Mouse (Mus musculus) right cerebral cortex, postnatal 25 days (tissue): ENCODE results near the gene Reps1.

Experiments
- DNase-seq: peaks from one replicate; pipeline ENCODE4 v3.0.0; 2022

The Reps1 gene

DNA sequence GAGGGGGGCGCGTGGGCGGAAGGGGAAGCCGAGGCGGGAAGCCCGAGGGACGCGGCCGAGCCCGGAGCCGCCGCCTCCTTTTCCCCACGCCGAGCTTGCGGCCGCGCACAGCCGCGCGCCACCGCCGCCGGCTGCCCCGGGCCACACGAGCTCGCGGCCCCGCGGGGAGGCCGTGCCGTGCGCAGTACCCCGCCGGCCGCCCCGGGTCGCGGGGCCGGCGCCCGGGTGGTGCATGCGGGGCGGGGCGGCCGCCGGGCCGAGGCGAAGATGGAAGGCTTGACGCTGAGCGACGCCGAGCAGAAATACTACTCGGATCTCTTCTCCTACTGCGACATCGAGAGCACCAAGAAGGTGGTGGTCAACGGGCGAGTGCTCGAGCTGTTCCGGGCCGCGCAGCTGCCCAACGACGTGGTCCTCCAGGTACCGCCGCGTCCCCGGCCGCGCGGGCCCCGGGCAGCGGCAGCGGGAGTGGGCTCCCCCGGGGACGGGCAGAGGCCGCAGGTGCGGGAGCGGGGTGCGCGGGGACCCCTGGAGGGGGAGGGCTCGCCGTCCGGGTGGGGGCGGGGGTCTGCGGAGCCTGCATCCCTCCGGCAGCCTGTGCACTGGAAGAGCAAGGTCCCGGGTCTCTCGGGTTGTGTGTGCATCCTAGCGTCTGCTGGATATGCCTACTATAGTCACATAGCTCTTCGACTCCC lies at the start of gene Reps1:
Gene Reps1, plus strand, starts transcription at position 166 of the 695 bp plus-strand sequence.
- peak; percentile 48 for DNase-seq

DNA sequence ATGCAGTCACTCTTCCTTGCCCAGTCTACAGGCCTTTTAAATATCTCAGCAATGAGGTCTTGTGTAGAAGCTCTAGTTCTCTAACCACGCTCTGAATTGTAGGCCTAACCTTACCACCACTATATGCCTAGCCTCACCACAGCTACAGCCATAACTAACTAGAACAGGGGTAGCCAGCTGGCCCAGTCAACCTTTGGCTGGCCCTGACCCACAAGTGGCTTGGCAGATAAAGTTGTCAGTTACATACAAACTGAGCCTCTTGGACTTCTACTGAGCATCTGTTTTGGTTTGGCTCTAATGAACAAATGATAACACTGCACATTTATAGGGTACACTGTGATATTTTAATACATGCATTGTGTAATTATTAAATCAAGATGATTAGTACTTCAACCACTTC lies 48.9 kb upstream of the Reps1 start:
- DNase-seq = no peak

DNA sequence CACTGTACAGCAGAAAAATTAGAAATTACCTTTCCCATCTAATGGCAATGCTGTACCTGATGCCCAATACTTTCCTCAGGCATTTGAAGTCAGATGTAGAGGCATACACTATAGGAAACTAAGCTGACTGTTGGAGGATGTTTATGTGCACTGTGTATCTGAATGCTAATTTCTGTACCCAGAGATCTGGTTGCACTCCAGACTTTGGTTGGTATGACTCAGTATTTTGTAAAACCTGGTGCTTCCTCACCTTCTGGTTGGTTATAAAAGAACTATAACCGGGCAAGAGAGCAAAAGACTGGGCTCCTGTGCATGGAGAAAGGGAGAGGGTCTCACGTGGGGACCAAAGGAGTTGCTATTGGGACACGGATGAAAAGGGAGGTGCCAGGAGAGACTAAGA lies 48.4 kb upstream of the Reps1 start:
- DNase-seq = no peak

DNA sequence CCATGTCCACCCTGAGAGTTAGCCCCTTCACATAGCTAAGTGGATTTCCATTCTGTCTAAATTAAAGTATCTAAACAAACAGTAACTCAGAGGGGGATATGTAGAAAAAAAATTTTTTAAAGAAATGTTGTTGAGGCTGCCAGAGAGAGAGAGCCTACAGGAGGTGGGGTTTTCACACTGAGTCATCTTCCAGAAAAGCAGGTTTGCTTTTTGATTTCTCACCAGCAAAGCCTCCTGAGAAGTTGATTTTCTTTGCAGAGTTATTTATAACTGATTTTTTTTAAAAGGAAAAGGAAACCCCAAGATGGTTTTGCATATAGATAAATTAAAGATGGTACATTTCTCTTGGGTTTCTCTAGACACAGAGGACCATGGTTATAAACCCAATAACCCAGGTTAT lies 47.5 kb upstream of the Reps1 start:
- no peak for DNase-seq

DNA sequence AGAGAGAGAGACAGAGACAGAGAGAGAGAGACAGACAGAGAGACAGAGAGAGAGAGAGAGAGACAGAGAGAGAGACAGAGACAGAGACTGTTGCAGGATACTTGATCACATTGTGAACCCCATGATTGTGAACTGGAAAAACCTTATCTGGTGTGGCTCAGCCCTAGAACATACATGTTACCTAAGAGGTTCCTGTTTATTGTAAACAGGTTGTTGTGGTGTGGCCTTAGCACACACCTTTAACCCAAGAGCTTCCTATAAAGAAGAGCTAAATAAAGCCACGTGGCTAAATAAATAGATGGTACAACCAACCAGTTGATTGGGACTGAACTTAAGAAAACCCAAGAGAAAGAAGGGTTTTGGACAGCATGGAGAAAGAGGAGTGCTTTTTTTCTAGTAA lies 45.9 kb upstream of the Reps1 start:
- DNase-seq = no peak

DNA sequence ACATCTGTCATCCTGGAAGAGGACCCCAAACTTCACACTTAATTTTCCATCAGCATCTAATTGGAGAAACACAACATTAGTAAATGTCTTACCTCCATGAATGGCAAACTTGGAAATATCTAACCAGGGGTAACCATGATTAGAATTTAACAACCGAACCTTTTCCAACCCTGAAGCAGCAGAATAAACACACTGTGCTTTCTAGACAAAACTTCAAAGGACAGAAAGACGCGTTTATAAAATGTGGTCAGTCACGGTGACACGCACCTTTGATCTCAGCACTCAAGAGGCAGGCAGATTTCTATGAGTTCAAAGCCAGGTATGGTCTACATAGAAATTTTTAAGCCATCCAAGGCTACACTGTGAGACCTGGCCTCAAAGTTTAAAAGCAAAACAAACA lies 43.9 kb upstream of the Reps1 start:
- no peak for DNase-seq

DNA sequence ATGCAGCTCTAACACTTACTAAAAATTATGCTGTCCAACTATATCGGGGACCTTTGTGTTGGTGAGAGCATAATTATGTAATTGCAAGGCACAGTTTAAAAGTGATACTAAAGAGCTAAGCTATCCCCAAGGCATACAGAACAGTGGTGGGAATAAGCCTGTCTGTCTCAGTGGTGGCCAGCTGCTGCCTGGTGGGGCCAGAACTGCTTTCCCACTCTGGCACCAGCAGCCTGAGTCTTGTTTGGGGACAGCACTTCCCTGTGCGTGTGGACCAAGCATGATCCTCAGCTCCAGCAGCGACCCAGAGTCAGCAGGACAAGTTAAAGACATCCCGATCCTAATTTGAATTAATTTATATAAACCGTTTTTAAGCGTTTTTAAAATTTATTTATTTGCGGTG lies 35.2 kb upstream of the Reps1 start:
- no peak for DNase-seq

DNA sequence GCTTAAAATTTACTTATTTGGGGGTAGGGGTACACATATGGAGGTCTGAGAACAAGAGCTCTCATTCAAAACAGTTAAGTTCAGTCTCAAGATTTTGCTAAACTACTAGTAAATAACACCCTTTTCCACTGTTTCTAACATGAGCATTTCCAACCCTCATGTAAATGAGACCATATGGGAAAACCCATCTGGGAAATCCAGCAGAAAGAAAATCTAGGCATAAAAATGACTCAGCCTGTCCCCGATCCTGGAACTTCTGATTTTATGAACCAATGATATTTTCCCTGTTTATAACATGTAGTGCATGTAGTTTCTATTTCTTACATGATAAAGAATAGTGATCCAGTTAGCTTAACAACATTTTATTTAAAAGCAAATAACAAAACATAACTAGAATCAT lies 34.8 kb upstream of the Reps1 start:
- no peak for DNase-seq

DNA sequence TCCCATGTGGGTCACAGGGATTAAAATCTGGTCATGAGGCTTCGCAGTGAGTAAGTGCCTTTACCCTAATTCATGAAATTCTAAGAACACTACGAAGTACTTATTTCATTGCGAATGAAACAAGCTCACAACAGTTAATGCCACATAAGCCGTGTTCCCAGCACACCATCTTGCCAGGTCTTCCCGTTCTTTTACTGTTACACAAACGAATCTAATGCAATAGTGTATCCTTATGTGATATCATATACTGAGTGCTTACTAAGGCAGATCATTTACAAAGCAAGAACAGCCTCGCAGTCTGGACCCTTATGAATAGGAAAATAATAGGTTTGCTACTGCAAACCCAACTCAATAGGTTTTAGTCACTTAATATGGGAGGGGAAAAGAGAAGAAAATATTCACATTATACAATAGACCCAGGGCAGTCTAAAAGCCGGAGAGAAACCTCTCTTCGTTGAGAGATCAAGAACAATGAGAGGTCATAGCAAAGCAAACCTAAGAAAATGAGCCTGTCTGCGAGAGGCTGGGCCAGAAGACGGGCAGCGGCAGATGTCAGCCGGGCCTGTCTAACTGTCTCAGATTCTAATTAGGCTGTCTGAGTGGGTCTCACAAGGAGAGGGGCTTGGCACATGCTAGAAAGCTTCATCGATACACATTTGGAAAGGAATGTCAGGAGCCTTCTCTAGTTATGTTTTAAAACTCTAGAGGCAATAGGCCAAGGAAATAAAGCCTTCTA lies 33.9 kb upstream of the Reps1 start:
- DNase-seq = no peak

DNA sequence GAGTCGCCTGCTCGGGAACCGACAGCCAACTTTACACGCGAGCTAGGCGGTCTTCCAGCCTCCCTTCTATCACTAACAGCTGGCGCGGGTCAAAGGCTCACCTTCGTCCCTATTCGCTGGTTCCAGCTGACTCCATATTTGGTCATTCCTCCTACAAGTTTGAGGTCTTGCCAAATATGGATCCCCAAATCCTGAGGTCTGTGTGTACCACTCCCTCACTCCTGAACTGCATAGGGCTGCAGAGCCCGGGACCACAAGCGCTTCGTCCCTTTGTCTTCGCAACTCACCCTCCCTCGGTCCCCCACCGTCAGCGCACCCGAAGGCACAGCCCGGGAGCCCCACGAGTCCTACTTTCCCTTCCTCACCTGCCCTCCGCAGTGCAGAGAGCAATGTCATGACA lies 33.3 kb upstream of the Reps1 start:
- peak; percentile 40 for DNase-seq

DNA sequence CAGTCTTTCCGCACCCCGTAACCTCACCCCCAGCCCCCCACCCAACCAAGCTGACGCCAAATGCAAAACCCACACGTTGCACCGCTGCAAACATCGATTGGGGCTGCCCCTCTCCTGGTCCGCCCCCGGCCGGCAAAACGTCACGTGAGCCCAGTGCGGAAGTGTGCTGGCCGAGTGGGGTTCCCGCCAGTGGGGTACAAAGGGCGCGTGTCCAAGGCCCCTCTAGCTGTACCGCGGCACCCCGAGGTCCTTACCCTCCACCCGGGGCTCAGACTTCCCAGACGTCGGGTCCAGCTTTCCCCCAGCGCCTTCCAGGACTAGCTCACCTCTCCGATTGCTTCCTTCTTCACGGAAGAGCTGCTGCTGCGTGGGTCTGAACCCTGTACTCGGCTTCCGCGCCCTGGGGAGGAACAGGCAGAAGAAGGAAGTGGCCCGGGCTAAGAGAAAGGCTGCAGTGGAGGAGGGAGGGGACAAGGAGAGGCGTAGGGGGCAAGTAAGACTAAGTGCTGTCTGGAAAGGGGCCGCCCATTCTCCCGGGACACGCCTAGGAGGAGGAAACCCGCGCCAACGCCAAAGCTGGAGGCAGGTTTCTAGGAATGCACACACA lies 32.8 kb upstream of the Reps1 start, which contains the start of gene Abracl:
Gene Abracl, minus strand, starts transcription at position 548 of the 607 bp plus-strand sequence.
- DNase-seq = peak; percentile 59

DNA sequence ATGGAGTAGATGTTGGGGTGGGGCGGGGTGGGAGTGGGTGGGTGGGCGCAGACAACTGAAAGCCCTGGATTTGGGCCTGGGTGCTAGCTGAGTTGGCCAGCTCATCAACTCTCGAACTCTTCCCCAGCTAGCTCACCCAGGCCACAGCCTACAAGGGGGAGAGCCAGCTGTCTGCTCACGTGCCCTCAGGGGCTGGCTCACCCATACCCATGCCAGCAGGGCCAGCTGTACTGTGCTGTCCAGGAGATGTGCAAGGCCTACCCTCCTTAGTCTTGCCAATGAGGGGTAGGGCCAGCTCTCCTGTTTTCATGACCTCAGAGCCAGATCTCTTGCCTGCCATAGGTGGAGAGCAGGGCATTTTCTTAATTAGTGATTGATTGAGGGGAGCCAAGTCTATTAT lies 21.3 kb upstream of the Reps1 start:
- no peak for DNase-seq

DNA sequence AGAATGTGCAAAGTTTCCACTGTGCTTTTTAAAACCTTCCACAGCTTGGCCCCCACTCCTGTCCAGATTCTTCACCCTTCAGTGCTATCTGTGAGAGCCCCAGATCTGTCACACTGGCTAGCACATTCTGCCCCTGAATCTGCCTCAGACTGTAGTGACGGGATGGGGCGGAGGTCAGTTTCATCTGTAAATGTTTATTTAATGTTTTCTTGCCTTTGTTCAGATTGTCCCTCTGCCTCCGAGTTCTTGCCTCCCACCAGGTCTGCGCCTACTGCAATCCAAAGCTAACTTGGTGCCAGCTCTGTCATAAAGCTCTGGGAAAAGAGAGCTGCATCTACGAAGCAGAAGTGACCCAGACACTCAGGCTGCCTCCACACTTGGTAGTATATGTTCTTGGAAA lies 18.8 kb upstream of the Reps1 start:
- DNase-seq = no peak

DNA sequence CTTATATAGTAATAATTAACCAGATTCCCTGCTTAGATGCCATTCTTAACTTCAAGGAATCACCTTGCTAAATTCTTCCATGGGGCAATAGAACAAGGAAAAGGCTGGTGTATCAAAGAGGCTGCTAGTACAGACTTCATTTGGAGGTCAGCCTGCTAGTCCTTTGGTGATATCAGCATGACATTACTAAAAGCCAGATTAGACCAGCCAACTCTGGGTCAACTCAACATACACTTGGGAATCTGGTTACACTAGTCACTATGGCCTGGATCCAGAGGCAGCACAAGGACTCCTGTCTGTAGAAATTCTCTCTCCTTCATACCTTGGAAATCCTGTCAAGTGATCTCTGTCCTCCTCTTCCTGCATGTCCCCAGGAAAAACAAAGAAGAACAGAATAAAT lies 9.3 kb upstream of the Reps1 start:
- DNase-seq = no peak

DNA sequence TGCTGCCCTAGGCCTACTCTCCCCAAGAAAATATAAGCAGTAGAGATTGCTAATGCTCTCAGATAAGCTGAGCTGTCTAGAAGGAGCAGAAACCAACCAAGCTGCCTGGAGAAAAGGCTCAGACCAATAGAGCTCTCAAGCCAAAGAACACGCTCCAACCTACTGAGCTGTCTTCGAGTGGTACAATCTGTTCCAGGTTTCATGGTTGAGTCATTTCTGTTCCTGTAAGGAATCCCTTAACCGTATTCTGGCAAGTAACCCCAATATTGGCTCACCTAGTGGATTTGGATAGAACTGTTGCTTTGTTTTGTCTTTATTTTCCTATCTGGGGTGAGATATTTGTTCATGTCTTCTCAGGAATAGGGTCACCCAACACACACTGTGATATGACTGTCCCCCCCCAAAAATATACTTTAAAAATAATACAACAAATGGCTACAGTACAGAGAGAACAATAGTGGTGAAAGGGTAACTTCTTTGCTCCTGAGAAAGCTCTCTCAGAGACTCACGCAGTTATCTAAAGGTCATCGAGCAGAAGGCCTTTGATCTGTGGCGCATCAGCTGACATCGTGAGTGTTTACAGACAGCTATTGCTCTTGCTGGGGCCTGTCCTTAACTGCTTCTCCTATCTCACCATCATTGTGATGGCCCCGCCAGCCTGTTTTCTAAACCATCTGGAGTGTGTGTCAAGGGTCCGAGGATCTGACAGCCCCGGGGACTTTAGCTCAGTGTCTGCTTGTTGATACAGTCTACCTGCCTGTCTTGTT lies 8.1 kb upstream of the Reps1 start:
- DNase-seq = no peak

DNA sequence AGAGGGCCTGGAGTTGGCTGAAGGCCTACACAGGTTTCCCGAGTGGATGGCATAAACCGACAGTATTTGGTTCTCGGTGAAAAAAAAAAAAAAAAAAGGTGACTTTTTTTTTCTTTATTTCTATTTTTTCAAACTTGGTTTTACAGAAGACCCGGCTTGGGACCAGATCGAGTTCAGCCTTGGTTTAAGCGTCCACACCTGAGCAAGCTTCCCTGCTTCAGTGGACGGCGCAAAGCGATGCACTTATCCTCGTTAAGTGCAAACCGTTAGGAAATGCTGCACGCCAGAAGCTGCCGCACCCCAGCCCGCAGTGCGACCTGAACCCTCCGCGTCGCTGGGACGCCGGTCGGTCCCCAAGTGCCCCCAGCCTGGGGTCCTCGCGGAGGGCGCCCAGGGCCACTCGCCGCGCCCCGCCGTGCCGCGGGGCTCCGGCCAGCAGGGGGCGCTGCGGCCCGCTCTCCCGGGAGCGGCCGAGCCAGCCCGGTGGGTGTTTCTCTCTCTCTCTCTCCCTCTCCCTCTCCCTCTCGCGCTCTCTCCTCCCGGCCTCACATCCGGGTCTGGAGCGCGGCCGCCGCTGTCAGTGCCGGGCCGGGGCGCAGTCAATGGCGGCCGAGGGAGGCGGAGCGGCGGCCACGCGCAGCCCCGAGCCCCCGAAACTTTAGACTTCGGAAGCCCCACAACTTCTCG lies 509 bp upstream of the Reps1 start:
- peak; percentile 85 for DNase-seq

DNA sequence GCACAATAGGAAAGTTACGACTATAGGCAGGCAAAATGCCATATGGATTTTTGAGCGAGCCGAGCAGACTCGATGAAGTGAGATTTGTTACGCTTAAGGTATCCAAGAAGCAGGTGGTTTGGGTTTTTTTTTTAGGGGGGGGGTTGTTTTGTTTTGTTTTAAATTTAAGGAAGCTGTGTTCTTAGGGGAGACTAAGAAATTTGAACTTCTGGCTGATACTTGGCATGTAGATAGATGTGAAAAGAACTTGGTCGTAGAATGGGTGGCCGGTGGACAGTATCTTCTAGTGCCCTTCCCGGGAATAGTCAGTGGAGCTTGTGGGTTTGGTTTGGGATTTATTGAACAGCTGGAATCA lies 707 bp downstream of the Reps1 start:
- no peak for DNase-seq

DNA sequence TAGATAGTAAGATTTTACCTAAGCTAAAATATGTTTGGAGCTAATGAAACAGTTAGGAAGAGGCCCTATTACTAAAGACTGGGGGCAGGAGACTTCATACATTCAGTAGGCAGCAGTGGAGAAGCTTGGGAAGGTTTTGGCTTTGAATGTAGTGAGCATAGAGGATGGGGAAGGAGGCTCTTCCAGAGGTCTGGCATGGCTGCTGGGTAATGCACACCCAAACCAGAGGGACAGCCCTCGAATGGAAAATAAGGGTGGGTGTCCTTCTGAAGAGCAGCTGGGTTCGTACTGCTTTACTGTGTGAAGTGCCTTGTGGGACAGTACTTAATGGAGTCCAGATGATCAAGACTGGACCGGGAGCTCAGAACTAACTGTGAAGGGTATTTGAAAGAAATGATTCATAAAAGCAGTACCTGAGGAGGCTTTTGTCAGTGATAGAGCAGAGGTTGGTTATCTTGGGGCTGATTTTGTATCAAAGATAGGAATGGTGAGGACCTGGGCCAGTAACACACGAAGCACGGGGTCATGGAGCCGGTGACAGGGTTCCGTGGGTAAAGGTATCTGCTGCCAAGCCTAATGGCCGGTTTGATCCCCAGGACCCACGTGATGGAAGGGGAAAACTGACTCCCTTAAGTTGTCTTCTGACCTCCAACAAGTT lies 3.1 kb downstream of the Reps1 start:
- DNase-seq = no peak

DNA sequence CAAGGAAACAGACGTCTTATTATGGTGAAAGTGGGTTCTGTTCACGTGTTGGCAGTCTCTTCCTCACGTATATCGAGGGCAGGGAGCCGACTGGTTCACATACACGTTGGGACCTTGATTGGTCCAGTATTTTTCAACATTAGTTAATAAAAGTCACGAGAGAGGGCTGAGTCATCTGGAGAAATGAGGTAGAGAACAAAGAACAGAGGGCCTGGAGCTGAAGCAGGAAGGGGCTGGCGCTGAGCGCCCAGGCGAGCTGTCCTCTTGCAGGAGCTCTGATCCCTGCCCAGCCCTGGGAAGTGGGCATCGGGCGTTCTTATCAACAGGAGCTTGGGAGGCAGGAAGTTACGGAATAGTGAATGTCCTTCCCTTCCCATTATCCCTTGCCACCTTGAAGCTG lies 4.1 kb downstream of the Reps1 start:
- no peak for DNase-seq

DNA sequence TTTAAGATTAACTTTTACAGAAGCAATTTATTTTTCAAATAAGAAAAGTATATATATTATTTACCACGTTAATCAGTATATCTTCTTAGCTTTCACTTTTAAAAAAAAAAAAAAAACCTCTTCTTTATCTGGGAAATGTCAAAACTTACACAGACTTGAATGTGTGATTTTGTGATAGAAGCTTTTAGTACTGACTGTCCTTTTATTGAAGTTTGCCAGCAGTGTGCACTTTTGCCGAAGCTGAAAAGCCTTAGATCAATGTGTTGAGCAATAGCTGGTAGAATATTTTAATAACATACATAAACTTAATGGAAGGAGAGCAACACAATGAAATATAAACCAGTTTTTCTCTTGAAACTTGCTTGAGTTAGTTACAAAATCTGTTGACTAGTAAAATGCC lies 5.1 kb downstream of the Reps1 start:
- DNase-seq = no peak

DNA sequence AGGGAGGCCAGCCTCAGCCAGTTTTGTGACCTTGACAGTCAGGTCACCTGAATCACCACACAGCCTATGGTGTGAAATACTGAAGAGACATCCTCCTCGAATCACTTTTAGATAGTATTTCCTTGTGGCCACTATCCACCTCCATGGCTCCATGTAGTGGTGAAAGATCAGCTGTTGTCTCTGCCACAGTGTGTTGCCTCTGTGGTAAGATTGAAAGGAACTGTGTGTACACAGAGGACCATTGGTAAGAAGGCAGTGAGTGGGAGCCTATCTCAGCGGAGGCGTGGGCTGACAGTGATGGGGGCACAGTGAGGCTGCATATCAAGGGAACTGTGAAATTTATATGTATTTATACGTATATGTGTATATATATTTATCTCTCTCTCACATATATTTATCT lies 5.9 kb downstream of the Reps1 start:
- DNase-seq = no peak

DNA sequence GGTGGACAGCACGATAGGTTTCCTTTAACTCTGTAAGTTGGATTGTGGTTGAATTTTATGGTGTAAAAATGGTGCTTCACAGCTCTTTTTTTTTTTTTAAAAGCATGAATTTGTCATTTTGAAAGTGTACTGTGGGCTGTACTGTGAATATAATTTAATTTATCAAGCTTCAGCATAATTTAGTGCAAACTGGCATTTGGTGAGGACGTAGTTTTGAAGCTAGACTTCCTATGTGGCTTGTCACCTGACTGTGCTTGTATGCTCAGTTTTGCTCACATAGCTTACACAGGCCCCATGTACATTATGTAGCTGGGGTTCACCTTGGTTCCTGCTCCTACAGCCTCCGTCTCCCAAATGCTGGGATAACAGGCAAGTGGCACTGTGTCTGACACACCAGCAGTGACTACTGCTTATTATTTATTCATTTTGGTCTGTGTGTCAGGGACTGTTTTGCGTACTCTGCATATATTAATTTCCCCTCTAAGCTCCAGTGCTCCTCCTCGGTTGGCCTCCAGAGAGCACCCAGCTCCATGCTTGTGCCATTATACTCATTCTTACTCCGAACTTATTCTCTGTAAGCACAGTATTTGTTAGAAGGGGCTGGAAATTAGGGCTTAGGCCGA lies 9.1 kb downstream of the Reps1 start:
- DNase-seq = no peak
